Mouse (Mus musculus) CH12F3 (cell line): ENCODE results near the gene Tgm6.

ENCODE experiments used
- in situ Hi-C: fragments of 300-500 bp; cut with MboI; formaldehyde crosslinking; loops from 2 replicates; pipeline ENCODE4 v1.14.3; 2020; ENCODE audit warnings: low sequenced_read_pairs

Tgm6 gene

GRCm38 (mm10) chr2:130178381-130178705 lies 66.1 kb downstream of the Tgm6 start:
- in situ Hi-C loops, result no loop called here

- in situ Hi-C loops, result no loop called here
Observed at GRCm38 (mm10) chr2:130178706-130179506, 66.7 kb downstream of the Tgm6 start, which contains the start of gene Snrpb. TSS of gene Snrpb (minus strand) at chr2:130179403.

- in situ Hi-C loops, result no loop called here
Observed at GRCm38 (mm10) chr2:130179507-130180019, 67.3 kb downstream of the Tgm6 start.

DNA sequence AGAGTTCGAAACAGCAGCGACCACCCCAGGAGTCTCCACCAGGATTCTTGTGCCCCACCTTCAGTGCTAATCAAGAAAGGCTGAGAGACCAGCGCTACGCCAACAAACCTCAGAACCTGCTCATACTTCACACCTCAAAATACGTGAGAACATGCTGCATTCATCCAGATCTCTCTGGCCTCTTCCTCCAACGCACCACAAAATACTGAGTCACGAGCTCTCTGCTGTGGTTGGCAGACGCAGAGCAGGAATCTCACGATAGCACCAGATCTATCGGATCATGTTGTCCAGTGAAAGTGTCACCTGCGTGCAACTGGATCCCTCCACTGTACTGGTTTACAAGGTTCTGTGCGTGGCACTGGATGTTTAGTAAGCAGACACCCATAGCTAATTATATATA lies 76.2 kb downstream of the Tgm6 start:
- in situ Hi-C loops, result no loop called here

DNA sequence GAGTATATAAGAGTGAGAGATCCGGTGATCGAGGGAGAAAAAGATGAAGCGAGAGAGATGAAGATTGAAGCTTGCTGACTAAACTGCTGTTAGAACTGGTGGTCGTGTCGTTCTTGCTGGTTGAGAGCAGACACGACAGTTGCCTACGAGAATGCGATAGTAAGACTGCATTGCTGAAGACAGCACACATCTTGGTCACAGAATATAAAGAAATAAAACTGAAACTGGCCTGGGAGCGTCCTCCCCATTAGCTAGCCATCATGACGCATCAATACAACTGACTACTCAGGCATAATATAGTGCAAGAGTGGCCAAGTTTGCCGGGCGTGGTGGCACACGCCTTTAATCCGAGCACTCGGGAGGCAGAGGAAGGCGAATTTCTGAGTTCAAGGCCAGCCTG lies 82.7 kb downstream of the Tgm6 start, which contains the start of gene Tmc2:
TSS of gene Tmc2 (plus strand) at position 301 of the 400 bp plus-strand sequence.
- in situ Hi-C loops, result no loop called here

- in situ Hi-C loops, result no loop called here
Observed at GRCm38 (mm10) chr2:130200961-130201360, 88.7 kb downstream of the Tgm6 start.
